Mouse (Mus musculus) intestine, postnatal 0 days (tissue): ENCODE data around the gene Map3k3. TPM values are rescaled to one million over a fixed set of nuclear protein-coding genes. Genes with fewer than 3 reads are reported as not detected.

ENCODE experiments used
- ATAC-seq: fragments of 200-750 bp; cut with Nextera tagmentation; 2 replicates; pipeline ENCODE4 v1.8.0; 2017; ENCODE audit warnings: mild to moderate bottlenecking, moderate TSS enrichment, moderate library complexity
- H3K27ac ChIP-seq: fragments of 300-500 bp; sonication (generic); 2 replicates; pipeline ENCODE4 v1.5.1; 2014; ENCODE audit warnings: mild to moderate bottlenecking, low read depth, low read length, moderate library complexity
- H3K27me3 ChIP-seq: fragments of 300-500 bp; sonication (generic); replicated peaks from 2 replicates; pipeline ENCODE4 v1.6.1; 2014; ENCODE audit warnings: low read length, mixed read lengths; ENCODE audit not compliant: control insufficient read depth, insufficient read depth
- H3K36me3 ChIP-seq: fragments of 300-500 bp; sonication (generic); 2 replicates; pipeline ENCODE4 v1.6.1; 2014; ENCODE audit warnings: mild to moderate bottlenecking, moderate library complexity; ENCODE audit not compliant: control insufficient read depth, insufficient read depth
- H3K4me1 ChIP-seq: fragments of 300-500 bp; sonication (generic); replicated peaks from 2 replicates; pipeline ENCODE4 v1.6.1; 2014; ENCODE audit warnings: antibody characterized with exemption, low read length, mixed read lengths; ENCODE audit not compliant: control insufficient read depth, insufficient read depth
- H3K4me2 ChIP-seq: fragments of 300-500 bp; sonication (generic); replicated peaks from 2 replicates; pipeline ENCODE4 v1.6.1; 2014; ENCODE audit warnings: low read depth, mild to moderate bottlenecking, moderate library complexity
- H3K4me3 ChIP-seq: fragments of 300-500 bp; sonication (generic); 2 replicates; pipeline ENCODE4 v1.5.1; 2014; ENCODE audit warnings: low read depth, low read length
- H3K9ac ChIP-seq: fragments of 300-500 bp; sonication (generic); 2 replicates; pipeline ENCODE4 v1.6.1; 2014; ENCODE audit warnings: mild to moderate bottlenecking, low read depth, low read length
- H3K9me3 ChIP-seq: fragments of 300-500 bp; sonication (generic); 2 replicates; pipeline ENCODE4 v1.6.1; 2016; ENCODE audit warnings: mixed run types; ENCODE audit not compliant: control insufficient read depth
- CTCF ChIP-seq: sonication (generic); IDR thresholded peaks from 2 replicates; pipeline ENCODE4 v1.5.1; 2016; ENCODE audit warnings: low read depth, mild to moderate bottlenecking, control low read depth, antibody characterized with exemption, moderate library complexity
- WGBS: fragments of 180-500 bp; shearing (Covaris S2); extraction: QIAGEN DNeasy Blood & Tissue Kit; methylation state at CpG from one replicate; pipeline ENCODE4 v1.1.7; 2014; 5-methylcytosine and 5-hydroxymethylcytosine counted together
- polyA plus RNA-seq: library from polyadenylated mRNA; unstranded; fragments of >200 nt; fragmentation: Nextera tagmentation; extraction: Ambion mirVana; gene quantifications from 2 replicates; pipeline ENCODE4 v1.2.1, GENCODE M21; 2015

Gene Map3k3
- 6.2 and 6.6 TPM in 2 replicates for polyA plus RNA-seq

GRCm38 (mm10) chr11:106083708-106084701 is at the start of gene Map3k3:
Gene Map3k3, plus strand, starts transcription at chr11:106084613.
- Histone ChIP-seq H3K4me1 (no peaks in the 10 kb centered on the region), H3K27ac (peak within 1 kb of the TSS; percentile 96), H3K9me3 (no peaks in the 10 kb centered on the region), H3K4me2 (peak within 1 kb of the TSS; percentile 72), H3K4me3 (peak within 1 kb of the TSS; percentile 90), H3K27me3 (no peaks in the 10 kb centered on the region), H3K9ac (peak within 1 kb of the TSS; percentile 86), H3K36me3 (no peaks in the 10 kb centered on the region)
- WGBS: under 1% methylated on average over 69 of the region's 69 CpGs
- TF ChIP-seq CTCF: peak; percentile 83
- ATAC-seq: peak; percentile 99

- no peak for ATAC-seq
- 83% methylated on average over 9 of the region's 9 CpGs for WGBS
- Histone ChIP-seq H3K9ac (no peak overlapping the region), H3K4me2 (no peak overlapping the region), H3K27me3 (no peaks in the 10 kb centered on the region), H3K27ac (no peak overlapping the region), H3K36me3 (no peaks in the 10 kb centered on the region), H3K4me3 (no peak overlapping the region), H3K9me3 (no peaks in the 10 kb centered on the region), H3K4me1 (0 out of 2 replicates have a peak, but pooled peaks cover 3% of the 10 kb centered on the region)
- no peak for TF ChIP-seq CTCF
Measured at GRCm38 (mm10) chr11:106034986-106035385, 49.4 kb upstream of the Map3k3 start.

GRCm38 (mm10) chr11:106036548-106037417 is 47.6 kb upstream of the Map3k3 start, which contains the start of gene Dcaf7:
Gene Dcaf7, plus strand, starts transcription at chr11:106036872.
- Histone ChIP-seq H3K4me3 (peak within 1 kb of the TSS; percentile 97), H3K27me3 (no peaks in the 10 kb centered on the region), H3K36me3 (no peaks in the 10 kb centered on the region), H3K9me3 (no peaks in the 10 kb centered on the region), H3K4me2 (peak within 1 kb of the TSS; percentile 75), H3K4me1 (0 out of 2 replicates have a peak, but pooled peaks cover 3% of the 10 kb centered on the region), H3K9ac (peak within 1 kb of the TSS; percentile 91), H3K27ac (peak within 1 kb of the TSS; percentile 90)
- peak; percentile 99 for ATAC-seq
- under 1% methylated on average over 66 of the region's 66 CpGs for WGBS
- TF ChIP-seq CTCF: no peak

GRCm38 (mm10) chr11:106037418-106037751 is 47.0 kb upstream of the Map3k3 start:
- Histone ChIP-seq H3K4me3 (peak overlapping the region; percentile 97), H3K9me3 (no peaks in the 10 kb centered on the region), H3K27ac (peak overlapping the region; percentile 90), H3K27me3 (no peaks in the 10 kb centered on the region), H3K4me2 (peak overlapping the region; percentile 75), H3K9ac (peak overlapping the region; percentile 91), H3K4me1 (0 out of 2 replicates have a peak, but pooled peaks cover 3% of the 10 kb centered on the region), H3K36me3 (no peaks in the 10 kb centered on the region)
- WGBS: under 1% methylated on average over 13 of the region's 13 CpGs
- peak; percentile 42 for TF ChIP-seq CTCF
- no peak for ATAC-seq

GRCm38 (mm10) chr11:106044349-106044748 is 40.1 kb upstream of the Map3k3 start:
- no peak overlapping the region for H3K27ac ChIP-seq
- H3K9me3 ChIP-seq: no peaks in the 10 kb centered on the region
- ATAC-seq: no peak
- no peaks in the 10 kb centered on the region for H3K4me1 ChIP-seq
- H3K9ac ChIP-seq: no peak overlapping the region
- peaks cover 27% of the 10 kb centered on the region for H3K36me3 ChIP-seq
- no peak for TF ChIP-seq CTCF
- no peak overlapping the region for H3K4me2 ChIP-seq
- no peaks in the 10 kb centered on the region for H3K27me3 ChIP-seq
- no peak overlapping the region for H3K4me3 ChIP-seq

GRCm38 (mm10) chr11:106045256-106045655 is 39.2 kb upstream of the Map3k3 start:
- no peak overlapping the region for H3K9ac ChIP-seq
- H3K4me2 ChIP-seq: no peak overlapping the region
- H3K9me3 ChIP-seq: no peaks in the 10 kb centered on the region
- no peak overlapping the region for H3K27ac ChIP-seq
- no peak; the same call in 1 of the 2 replicates for ATAC-seq
- WGBS: 89% methylated on average over 1 of the region's 1 CpGs
- no peak overlapping the region for H3K4me3 ChIP-seq
- H3K36me3 ChIP-seq: peaks cover 32% of the 10 kb centered on the region
- TF ChIP-seq CTCF: no peak
- H3K27me3 ChIP-seq: no peaks in the 10 kb centered on the region
- no peaks in the 10 kb centered on the region for H3K4me1 ChIP-seq
